Mouse (Mus musculus) thymus, postnatal 0 days (tissue): ENCODE data around the gene Thada. TPM values are rescaled to one million over a fixed set of nuclear protein-coding genes. Genes with fewer than 3 reads are reported as not detected.
"Not testable (repeated sequence)": the region's sequence is repeated elsewhere in the genome, so short reads cannot be mapped to it uniquely, and the experiment has no call there.

Experiments
- DNase-seq: peaks from one replicate; pipeline ENCODE4 v3.0.0-alpha.2; 2015; ENCODE audit warnings: low spot score
- polyA plus RNA-seq: library from polyadenylated mRNA; unstranded; fragments of >200 nt; fragmentation: Nextera tagmentation; extraction: Ambion mirVana; gene quantifications from 2 replicates; pipeline ENCODE4 v1.2.1, GENCODE M21; 2015

Thada gene
- polyA plus RNA-seq, 1 experiment from 2014 or later: 12.3 TPM

GRCm38 (mm10) chr17:84262325-84262979 is 203.6 kb downstream of the Thada start:
- no peak for DNase-seq

GRCm38 (mm10) chr17:84261010-84261409 is 205.0 kb downstream of the Thada start:
- DNase-seq: no peak

- DNase-seq: no peak
Observed at GRCm38 (mm10) chr17:84260226-84260625, 205.8 kb downstream of the Thada start.

GRCm38 (mm10) chr17:84258638-84259261 is 207.3 kb downstream of the Thada start:
- DNase-seq: no peak

- DNase-seq: no peak
Observed at GRCm38 (mm10) chr17:84257927-84258532, 208.0 kb downstream of the Thada start.

GRCm38 (mm10) chr17:84256278-84256819 is 209.7 kb downstream of the Thada start:
- DNase-seq: no peak

- no peak for DNase-seq
Observed at GRCm38 (mm10) chr17:84255841-84256240, 210.2 kb downstream of the Thada start.

- no peak for DNase-seq
Observed at GRCm38 (mm10) chr17:84251426-84251825, 214.6 kb downstream of the Thada start.

- DNase-seq: no peak
Observed at GRCm38 (mm10) chr17:84244182-84244920, 221.7 kb downstream of the Thada start.

- DNase-seq: no peak
Observed at GRCm38 (mm10) chr17:84243759-84244158, 222.2 kb downstream of the Thada start.

- DNase-seq: no peak
Observed at GRCm38 (mm10) chr17:84241308-84241957, 224.6 kb downstream of the Thada start.

GRCm38 (mm10) chr17:84239679-84240292 is 226.2 kb downstream of the Thada start:
- DNase-seq: no peak

- peak; percentile 66 for DNase-seq
Observed at GRCm38 (mm10) chr17:84238174-84238573, 227.8 kb downstream of the Thada start.

GRCm38 (mm10) chr17:84236781-84237557 is 229.0 kb downstream of the Thada start:
- no peak for DNase-seq

GRCm38 (mm10) chr17:84235399-84235928 is 230.5 kb downstream of the Thada start:
- no peak for DNase-seq

- DNase-seq: not testable (repeated sequence)
Observed at GRCm38 (mm10) chr17:84234785-84235184, 231.2 kb downstream of the Thada start.

GRCm38 (mm10) chr17:84233758-84234157 is 232.2 kb downstream of the Thada start:
- DNase-seq: no peak

- DNase-seq: no peak
Observed at GRCm38 (mm10) chr17:84231361-84231760, 234.6 kb downstream of the Thada start.

- DNase-seq: no peak
Observed at GRCm38 (mm10) chr17:84228223-84228622, 237.8 kb downstream of the Thada start.

GRCm38 (mm10) chr17:84226681-84227080 is 239.3 kb downstream of the Thada start:
- DNase-seq: no peak
